Mouse (Mus musculus) neural tube, embryonic 15.5 days (tissue): ENCODE measurements at regions not wholly inside any gene's neighbourhood (a gene's known extent, or its start where the extent isn't known, plus 50 kb on each side); places are given as distances from the start of the nearest gene placed in this dataset.
A peak's percentile ranks its signal among the peaks of the same experiment; 100 is the strongest.

Experiments
- ATAC-seq: fragments of 200-750 bp; cut with Nextera tagmentation; 2 replicates; pipeline ENCODE4 v1.8.0; 2017; ENCODE audit warnings: mild to moderate bottlenecking, moderate TSS enrichment, moderate library complexity; ENCODE audit not compliant: low FRiP score
- H3K27ac ChIP-seq: fragments of 300-500 bp; sonication (generic); replicated peaks from 2 replicates; pipeline ENCODE4 v1.5.1; 2015; ENCODE audit warnings: mild to moderate bottlenecking, inconsistent platforms
- H3K27me3 ChIP-seq: fragments of 300-500 bp; sonication (generic); replicated peaks from 2 replicates; pipeline ENCODE4 v1.6.1; 2015; ENCODE audit warnings: inconsistent platforms
- H3K36me3 ChIP-seq: fragments of 300-500 bp; sonication (generic); 2 replicates; pipeline ENCODE4 v1.6.1; 2015; ENCODE audit warnings: inconsistent platforms
- H3K4me1 ChIP-seq: fragments of 300-500 bp; sonication (generic); 2 replicates; pipeline ENCODE4 v1.6.1; 2015; ENCODE audit warnings: inconsistent platforms
- H3K4me2 ChIP-seq: fragments of 300-500 bp; sonication (generic); 2 replicates; pipeline ENCODE4 v1.6.1; 2015; ENCODE audit warnings: inconsistent platforms, mild to moderate bottlenecking, moderate library complexity
- H3K4me3 ChIP-seq: fragments of 300-500 bp; sonication (generic); replicated peaks from 2 replicates; pipeline ENCODE4 v1.5.1; 2015; ENCODE audit warnings: mild to moderate bottlenecking, inconsistent platforms
- H3K9ac ChIP-seq: fragments of 300-500 bp; sonication (generic); replicated peaks from 2 replicates; pipeline ENCODE4 v1.6.1; 2015; ENCODE audit warnings: mild to moderate bottlenecking, inconsistent platforms
- H3K9me3 ChIP-seq: fragments of 300-500 bp; sonication (generic); replicated peaks from 2 replicates; pipeline ENCODE4 v1.6.1; 2016; ENCODE audit warnings: inconsistent platforms
- WGBS: fragments of 180-500 bp; shearing (Covaris S2); methylation state at CpG from one replicate; pipeline ENCODE4 v1.1.7; 2015; ENCODE audit warnings: mixed read lengths; 5-methylcytosine and 5-hydroxymethylcytosine counted together

DNA sequence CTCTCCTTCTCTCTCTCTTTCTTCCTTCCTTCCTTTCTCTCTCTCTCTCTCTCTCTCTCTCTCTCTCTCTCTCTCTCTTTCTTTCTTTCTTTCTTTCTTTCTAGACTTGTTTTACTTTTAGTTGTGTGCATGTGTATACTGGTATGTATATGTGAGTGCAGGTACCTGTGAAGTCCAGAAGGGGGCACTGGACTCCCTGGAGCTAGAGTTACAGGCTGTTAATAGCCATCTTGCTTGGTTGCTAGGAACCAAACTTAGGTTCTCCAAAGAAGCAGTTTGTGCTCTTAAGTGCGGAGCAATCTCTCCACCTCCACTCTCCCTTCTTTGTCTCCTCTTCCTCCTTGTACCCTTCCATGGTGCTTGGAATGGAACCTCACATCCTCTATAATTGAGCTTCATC, 77.2 kb downstream of the Gm10604 start:
- no peak for ATAC-seq
- Histone ChIP-seq H3K9ac (no peak overlapping the region), H3K4me3 (no peak overlapping the region), H3K4me2 (no peak overlapping the region), H3K36me3 (no peaks in the 10 kb centered on the region), H3K27me3 (no peaks in the 10 kb centered on the region), H3K4me1 (peaks cover 5% of the 10 kb centered on the region), H3K9me3 (no peaks in the 10 kb centered on the region), H3K27ac (no peak overlapping the region)
- WGBS, result 100% methylated on average over 1 of the region's 1 CpGs

DNA sequence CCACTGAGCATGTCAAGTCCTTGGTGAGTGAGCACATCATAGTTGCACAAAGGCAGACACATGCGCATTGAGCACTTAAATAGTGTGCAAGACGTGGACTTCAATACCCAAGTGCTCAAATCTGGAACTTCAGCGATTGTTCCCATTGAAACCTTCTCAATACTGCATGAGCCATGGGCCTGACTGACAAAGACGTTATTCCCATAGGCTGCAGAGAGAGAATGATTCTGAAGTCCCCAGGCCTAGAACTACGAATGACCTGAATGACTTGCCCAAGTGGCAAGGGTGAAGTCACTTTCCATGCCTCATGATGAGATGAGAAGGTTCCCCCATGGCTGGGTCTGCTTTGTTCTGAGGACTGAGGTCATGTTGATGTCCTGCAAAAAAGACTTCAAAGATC, 77.7 kb downstream of the Gm10604 start:
- ATAC-seq, result no peak
- Histone ChIP-seq H3K9me3 (no peaks in the 10 kb centered on the region), H3K36me3 (no peaks in the 10 kb centered on the region), H3K4me1 (peaks cover 5% of the 10 kb centered on the region), H3K4me3 (no peak overlapping the region), H3K27ac (no peak overlapping the region), H3K27me3 (no peaks in the 10 kb centered on the region), H3K9ac (no peak overlapping the region), H3K4me2 (no peak overlapping the region)
- WGBS, result 88% methylated on average over 5 of the region's 5 CpGs

DNA sequence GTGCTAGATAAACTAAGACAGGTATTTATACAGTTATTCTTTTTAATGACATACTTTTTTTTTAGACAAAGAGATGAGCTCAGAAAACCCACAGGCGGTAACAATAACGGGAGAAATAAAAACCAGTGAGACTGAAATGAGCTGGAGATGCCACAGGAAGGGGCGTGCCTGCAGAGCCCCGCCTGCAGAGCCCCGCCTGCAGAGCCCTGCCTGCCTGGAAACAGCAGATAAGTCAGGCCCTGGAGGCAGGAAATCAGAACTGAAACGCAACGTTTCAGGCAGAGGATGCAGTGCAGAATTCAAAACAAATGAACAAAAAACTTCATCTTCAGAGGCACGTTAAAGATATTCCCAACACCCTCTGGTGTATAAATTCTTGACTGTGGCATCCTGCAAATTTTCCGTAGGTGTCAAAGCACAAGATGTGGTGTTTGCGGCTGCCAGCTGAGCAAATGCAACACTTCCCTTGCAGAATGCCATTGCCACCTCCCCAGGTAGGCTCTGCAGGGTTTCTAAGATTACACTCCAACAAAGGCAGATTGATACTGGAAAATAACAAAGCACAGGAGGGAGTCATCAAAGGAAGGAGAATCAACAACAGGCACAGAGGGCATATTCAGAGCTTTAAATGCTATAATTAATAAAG, 81.0 kb downstream of the Gm10604 start:
- WGBS, result 11% methylated on average over 10 of the region's 10 CpGs
- Histone ChIP-seq H3K9me3 (no peaks in the 10 kb centered on the region), H3K4me3 (no peak overlapping the region), H3K27ac (0 out of 2 replicates have a peak overlapping the region, but pooled peaks have one; percentile 14), H3K27me3 (no peaks in the 10 kb centered on the region), H3K9ac (no peak overlapping the region), H3K36me3 (no peaks in the 10 kb centered on the region), H3K4me1 (peaks cover 5% of the 10 kb centered on the region), H3K4me2 (peak overlapping the region; percentile 9; the same call in 1 of the 2 replicates)
- peak; percentile 86 for ATAC-seq

DNA sequence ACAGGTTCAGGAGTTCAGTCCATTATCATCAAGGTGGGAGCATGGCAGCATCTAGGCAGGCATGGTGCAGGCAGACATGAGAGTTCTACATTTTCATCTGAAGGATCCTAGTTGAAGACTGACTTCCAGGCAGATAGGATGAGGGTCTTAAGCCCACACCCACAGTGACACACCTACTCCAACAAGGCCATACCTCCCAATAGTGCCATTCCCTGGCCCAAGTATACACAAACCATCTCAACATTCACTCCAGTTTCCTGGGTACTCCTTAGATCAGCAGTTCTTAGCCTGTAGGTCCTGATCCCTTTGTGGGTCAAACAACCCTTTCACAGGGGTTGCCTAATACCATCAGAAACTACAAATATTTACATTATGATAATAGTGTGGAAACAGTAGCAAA, 83.8 kb downstream of the Gm10604 start:
- Histone ChIP-seq H3K27ac (no peak overlapping the region), H3K4me1 (peaks cover 5% of the 10 kb centered on the region), H3K9ac (no peak overlapping the region), H3K36me3 (no peaks in the 10 kb centered on the region), H3K9me3 (no peaks in the 10 kb centered on the region), H3K27me3 (no peaks in the 10 kb centered on the region), H3K4me2 (no peak overlapping the region), H3K4me3 (no peak overlapping the region)
- ATAC-seq, result no peak

DNA sequence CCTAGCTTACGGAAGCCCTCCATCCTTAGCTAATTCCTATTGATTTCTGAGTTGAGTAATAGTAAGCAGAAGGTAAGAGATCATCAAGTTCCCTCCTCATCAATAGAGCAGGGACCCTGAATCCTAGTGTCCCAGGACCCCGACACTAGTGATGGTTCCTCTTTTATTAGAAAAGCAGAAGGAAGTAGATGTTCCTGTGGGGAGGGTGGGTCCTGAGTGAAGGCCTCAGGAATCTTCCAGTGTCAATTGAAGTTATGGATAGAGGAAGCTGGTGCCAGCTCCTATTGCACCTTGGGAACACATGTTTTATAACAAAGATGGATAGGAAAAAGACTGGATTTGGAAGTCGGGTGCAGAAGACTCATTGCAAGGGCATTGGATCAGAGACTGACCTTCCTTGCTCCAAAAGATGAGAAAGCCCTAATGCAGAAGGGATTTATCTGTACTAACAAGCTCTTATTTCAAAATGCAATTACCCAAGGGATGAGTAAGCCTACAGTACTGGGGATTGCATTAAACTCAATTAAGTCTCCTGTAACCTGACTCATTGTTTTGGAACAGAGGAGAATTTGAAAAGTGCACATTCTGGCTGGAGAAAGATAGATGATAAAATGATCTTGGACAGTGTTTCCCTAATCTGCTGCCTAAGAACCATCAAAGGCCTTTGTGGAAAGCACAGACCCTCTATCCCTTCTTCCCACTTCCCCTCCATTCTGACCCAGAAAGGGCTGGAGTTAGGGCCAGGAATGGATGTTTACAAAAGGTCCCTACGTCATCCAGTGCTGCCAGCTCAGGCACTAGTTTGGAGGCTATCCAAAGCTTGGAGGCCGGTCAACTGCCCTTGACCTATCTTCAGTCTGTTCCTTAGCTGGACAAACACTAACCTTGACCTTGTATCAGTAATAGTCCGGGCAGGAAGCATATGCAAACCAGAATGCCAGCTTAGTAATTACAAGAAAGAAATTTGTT, 84.9 kb downstream of the Gm10604 start:
- H3K9me3 ChIP-seq, result no peaks in the 10 kb centered on the region
- no peaks in the 10 kb centered on the region for H3K27me3 ChIP-seq
- WGBS, result 89% methylated on average over 6 of the region's 6 CpGs
- no peak overlapping the region for H3K27ac ChIP-seq
- H3K9ac ChIP-seq, result no peak overlapping the region
- no peak for ATAC-seq
- H3K4me1 ChIP-seq, result peaks cover 5% of the 10 kb centered on the region
- H3K36me3 ChIP-seq, result no peaks in the 10 kb centered on the region
- H3K4me2 ChIP-seq, result no peak overlapping the region
- no peak overlapping the region for H3K4me3 ChIP-seq

DNA sequence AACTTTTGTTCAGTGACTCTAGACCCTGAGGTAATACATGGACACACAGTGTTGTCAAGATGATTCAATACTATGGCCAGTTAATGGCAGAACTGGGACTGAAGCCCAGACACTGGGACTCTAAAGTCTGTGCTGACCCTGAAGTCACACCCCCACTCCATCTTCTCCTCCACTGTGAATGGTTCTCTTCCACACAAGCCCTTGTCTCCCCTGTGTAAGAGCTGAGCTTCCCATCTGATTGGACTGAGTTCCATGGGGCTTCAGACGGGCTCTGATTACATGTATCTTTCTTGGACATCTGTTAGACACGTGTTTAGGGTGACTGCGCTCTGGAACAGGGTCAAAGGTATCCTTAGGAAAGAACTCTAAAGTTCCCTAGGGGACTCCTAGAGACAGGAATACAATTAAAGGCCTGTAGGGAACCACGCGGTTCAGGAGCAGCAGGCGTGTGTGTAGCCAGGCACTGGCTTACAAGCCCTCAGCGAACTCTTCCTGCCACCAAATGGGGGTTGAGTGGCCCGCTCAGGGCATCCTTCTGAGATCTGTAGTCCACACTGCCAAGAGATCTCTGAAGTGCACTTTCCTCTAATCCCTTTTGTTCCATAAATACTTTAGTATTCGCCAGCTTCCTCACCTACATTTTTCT, 87.4 kb downstream of the Gm10604 start:
- no peaks in the 10 kb centered on the region for H3K4me1 ChIP-seq
- H3K9me3 ChIP-seq, result no peaks in the 10 kb centered on the region
- peak; percentile 43 for ATAC-seq
- no peak overlapping the region for H3K4me2 ChIP-seq
- H3K9ac ChIP-seq, result no peak overlapping the region
- WGBS, result 63% methylated on average over 9 of the region's 9 CpGs
- no peaks in the 10 kb centered on the region for H3K27me3 ChIP-seq
- H3K36me3 ChIP-seq, result no peaks in the 10 kb centered on the region
- H3K4me3 ChIP-seq, result no peak overlapping the region
- H3K27ac ChIP-seq, result no peak overlapping the region

DNA sequence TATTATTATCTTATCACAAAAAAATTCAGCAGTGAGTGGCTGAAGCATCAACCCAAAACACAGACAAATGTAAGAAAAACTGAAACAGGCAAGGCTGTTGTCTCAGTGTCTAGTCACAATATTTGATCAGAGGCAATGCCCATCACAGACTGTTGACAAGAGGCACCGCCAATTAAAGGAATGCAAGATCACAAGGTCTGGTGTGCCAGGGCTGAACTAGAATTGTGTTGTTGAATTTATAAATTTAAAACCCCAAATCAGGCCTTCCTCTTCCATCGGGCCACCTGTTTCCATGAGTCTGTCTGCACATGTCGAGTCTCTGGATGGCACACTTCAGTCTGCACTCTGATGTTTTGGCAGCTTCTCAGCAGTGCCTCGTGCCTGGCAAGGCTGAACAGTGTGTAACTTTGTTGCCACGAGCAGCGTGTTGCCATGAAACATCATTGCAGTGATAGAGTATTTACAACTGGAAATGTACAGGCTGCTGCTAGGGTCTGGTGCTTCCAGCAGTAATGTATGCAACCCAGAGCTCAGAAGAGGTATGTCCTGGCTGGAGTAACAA, 91.9 kb downstream of the Gm10604 start:
- Histone ChIP-seq H3K9ac (no peak overlapping the region), H3K9me3 (no peaks in the 10 kb centered on the region), H3K36me3 (no peaks in the 10 kb centered on the region), H3K27me3 (no peaks in the 10 kb centered on the region), H3K27ac (no peak overlapping the region), H3K4me3 (no peak overlapping the region), H3K4me1 (peaks cover 6% of the 10 kb centered on the region), H3K4me2 (no peak overlapping the region)
- 69% methylated on average over 6 of the region's 6 CpGs for WGBS
- ATAC-seq, result peak; percentile 36; the same call in 1 of the 2 replicates

DNA sequence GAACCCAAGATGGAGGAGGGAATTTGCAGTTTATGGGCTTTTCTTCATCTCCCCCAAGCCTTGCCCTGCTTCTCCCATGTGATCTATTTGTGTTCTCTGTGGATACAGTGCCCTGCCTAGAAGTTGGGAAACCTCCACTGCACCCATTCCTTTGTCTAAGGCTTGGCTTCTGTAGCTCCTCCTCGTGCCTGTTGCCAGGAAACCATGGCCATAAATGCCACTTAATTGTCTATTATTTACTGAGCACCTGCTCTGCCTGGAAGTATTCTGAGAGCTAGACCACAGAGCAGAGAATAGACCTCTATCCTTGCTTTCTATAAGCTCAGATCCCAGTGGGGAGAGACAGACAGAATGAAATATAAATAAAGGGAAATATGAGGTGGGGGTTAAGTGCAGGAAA, 93.7 kb downstream of the Gm10604 start:
- WGBS, result 0% methylated on average over 1 of the region's 1 CpGs
- Histone ChIP-seq H3K4me3 (no peak overlapping the region), H3K9me3 (no peaks in the 10 kb centered on the region), H3K27me3 (no peaks in the 10 kb centered on the region), H3K27ac (no peak overlapping the region), H3K4me1 (peaks cover 6% of the 10 kb centered on the region), H3K36me3 (no peaks in the 10 kb centered on the region), H3K9ac (no peak overlapping the region), H3K4me2 (no peak overlapping the region)
- ATAC-seq, result peak; percentile 69

DNA sequence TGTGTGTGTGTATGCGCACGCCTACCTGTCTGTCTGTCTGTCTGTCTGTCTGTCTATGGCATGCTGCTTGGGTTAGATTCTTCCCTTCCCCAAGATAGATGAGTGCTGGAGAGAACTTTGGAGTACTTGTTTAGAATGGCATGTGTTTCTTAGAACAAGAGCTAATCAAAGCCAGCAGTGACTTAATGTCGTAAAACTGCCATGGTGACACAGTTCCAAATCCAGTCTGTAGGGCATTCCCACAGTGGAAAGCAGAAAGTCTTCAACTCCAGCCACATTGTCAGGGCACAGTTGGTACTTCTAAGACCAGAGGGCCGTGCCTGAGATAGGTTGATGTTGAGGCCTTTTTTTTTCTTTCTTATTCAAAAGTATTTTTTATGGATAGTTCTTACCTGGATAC, 95.6 kb downstream of the Gm10604 start:
- no peak overlapping the region for H3K4me3 ChIP-seq
- no peaks in the 10 kb centered on the region for H3K27me3 ChIP-seq
- H3K9me3 ChIP-seq, result no peaks in the 10 kb centered on the region
- WGBS, result 84% methylated on average over 4 of the region's 4 CpGs
- no peaks in the 10 kb centered on the region for H3K36me3 ChIP-seq
- peaks cover 6% of the 10 kb centered on the region for H3K4me1 ChIP-seq
- no peak for ATAC-seq
- no peak overlapping the region for H3K9ac ChIP-seq
- H3K27ac ChIP-seq, result no peak overlapping the region
- no peak overlapping the region for H3K4me2 ChIP-seq

DNA sequence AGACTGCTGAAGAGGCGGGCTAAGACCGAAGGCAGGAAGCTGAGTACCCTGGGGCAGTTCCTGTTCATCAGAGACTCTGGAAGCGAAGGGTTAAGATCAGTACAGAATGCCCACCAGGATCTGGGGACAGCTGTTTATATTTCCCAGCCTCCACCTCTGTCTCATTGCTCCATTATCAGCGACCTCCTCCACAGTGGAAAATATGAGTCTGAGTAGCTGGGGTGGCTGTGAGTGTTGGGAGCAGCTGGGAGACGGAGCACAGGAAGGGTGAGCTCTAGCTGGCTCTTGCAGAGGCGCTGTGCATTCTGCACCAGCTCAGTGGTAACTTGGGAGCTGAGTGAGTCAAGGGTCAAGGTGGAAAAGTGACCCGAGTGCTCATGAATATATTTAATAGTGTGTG, 96.2 kb downstream of the Gm10604 start:
- Histone ChIP-seq H3K27ac (no peak overlapping the region), H3K36me3 (no peaks in the 10 kb centered on the region), H3K9me3 (no peaks in the 10 kb centered on the region), H3K4me2 (no peak overlapping the region), H3K4me1 (peaks cover 6% of the 10 kb centered on the region), H3K27me3 (no peaks in the 10 kb centered on the region), H3K9ac (no peak overlapping the region), H3K4me3 (no peak overlapping the region)
- no peak for ATAC-seq
- 66% methylated on average over 7 of the region's 7 CpGs for WGBS

DNA sequence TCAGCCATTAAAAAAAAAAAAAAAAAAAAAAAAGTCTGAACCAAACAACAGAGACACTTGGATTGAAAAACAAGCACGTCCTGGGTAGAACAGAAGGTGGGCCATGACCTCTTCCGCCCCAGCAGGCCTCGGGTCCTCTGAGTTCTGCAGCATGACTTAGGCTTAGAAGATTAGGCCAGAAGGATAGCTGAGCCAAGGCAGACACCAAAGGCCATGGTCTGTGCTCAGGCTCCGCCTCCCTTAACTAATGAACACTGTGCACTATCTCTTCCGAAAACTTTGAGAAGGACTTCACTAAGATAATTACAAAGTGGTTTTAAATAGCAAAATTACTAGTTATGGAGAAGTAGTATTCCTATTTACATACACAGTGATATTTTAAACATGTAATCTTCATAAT, 97.8 kb downstream of the Gm10604 start:
- no peak overlapping the region for H3K9ac ChIP-seq
- no peaks in the 10 kb centered on the region for H3K27me3 ChIP-seq
- no peak overlapping the region for H3K4me3 ChIP-seq
- no peaks in the 10 kb centered on the region for H3K36me3 ChIP-seq
- ATAC-seq, result no peak
- H3K4me1 ChIP-seq, result peaks cover 6% of the 10 kb centered on the region
- no peaks in the 10 kb centered on the region for H3K9me3 ChIP-seq
- H3K27ac ChIP-seq, result no peak overlapping the region
- H3K4me2 ChIP-seq, result no peak overlapping the region
- WGBS, result 68% methylated on average over 5 of the region's 5 CpGs
